Mouse (Mus musculus) hindbrain, embryonic 14.5 days (tissue): ENCODE results near the gene Zfp560. TPM values are rescaled to one million over a fixed set of nuclear protein-coding genes. Genes with fewer than 3 reads are reported as not detected.

Experiments used
- ATAC-seq: fragments of 200-750 bp; cut with Nextera tagmentation; 2 replicates; pipeline ENCODE4 v1.8.0; 2017; ENCODE audit warnings: moderate number of reproducible peaks, mild to moderate bottlenecking, moderate TSS enrichment, moderate library complexity; ENCODE audit not compliant: low FRiP score
- DNase-seq: peaks from one replicate; pipeline ENCODE4 v3.0.0-alpha.2; 2015; ENCODE audit warnings: low spot score
- H3K27ac ChIP-seq: fragments of 300-500 bp; sonication (generic); 2 replicates; pipeline ENCODE4 v1.5.1; 2014; ENCODE audit warnings: mild to moderate bottlenecking, moderate library complexity
- H3K27me3 ChIP-seq: fragments of 300-500 bp; sonication (generic); 2 replicates; pipeline ENCODE4 v1.6.1; 2014; ENCODE audit warnings: mild to moderate bottlenecking, low read length, mixed read lengths; ENCODE audit not compliant: control insufficient read depth, insufficient read depth
- H3K36me3 ChIP-seq: fragments of 300-500 bp; sonication (generic); replicated peaks from 2 replicates; pipeline ENCODE4 v1.6.1; 2014; ENCODE audit not compliant: control insufficient read depth, insufficient read depth
- H3K4me1 ChIP-seq: fragments of 300-500 bp; sonication (generic); replicated peaks from 2 replicates; pipeline ENCODE4 v1.6.1; 2014; ENCODE audit warnings: antibody characterized with exemption, low read length, mixed read lengths; ENCODE audit not compliant: control insufficient read depth, insufficient read depth
- H3K4me2 ChIP-seq: fragments of 300-500 bp; sonication (generic); replicated peaks from 2 replicates; pipeline ENCODE4 v1.6.1; 2014; ENCODE audit warnings: mild to moderate bottlenecking, moderate library complexity
- H3K4me3 ChIP-seq: fragments of 300-500 bp; sonication (generic); replicated peaks from 2 replicates; pipeline ENCODE4 v1.5.1; 2014; ENCODE audit warnings: mild to moderate bottlenecking, low read length
- H3K9ac ChIP-seq: fragments of 300-500 bp; sonication (generic); 2 replicates; pipeline ENCODE4 v1.6.1; 2014
- H3K9me3 ChIP-seq: fragments of 300-500 bp; sonication (generic); 2 replicates; pipeline ENCODE4 v1.6.1; 2016; ENCODE audit warnings: low read length; ENCODE audit not compliant: control insufficient read depth
- WGBS: fragments of 180-500 bp; shearing (Covaris S2); extraction: QIAGEN DNeasy Blood & Tissue Kit; methylation state at CpG from one replicate; pipeline ENCODE4 v1.1.7; 2014; 5-methylcytosine and 5-hydroxymethylcytosine counted together
- polyA plus RNA-seq: library from polyadenylated mRNA; unstranded; fragments of >200 nt; fragmentation: Nextera tagmentation; extraction: Ambion mirVana; gene quantifications from 2 replicates; pipeline ENCODE4 v1.2.1, GENCODE M21; 2014

The Zfp560 gene
- 40.5 and 44.3 TPM in 2 replicates for polyA plus RNA-seq

DNA sequence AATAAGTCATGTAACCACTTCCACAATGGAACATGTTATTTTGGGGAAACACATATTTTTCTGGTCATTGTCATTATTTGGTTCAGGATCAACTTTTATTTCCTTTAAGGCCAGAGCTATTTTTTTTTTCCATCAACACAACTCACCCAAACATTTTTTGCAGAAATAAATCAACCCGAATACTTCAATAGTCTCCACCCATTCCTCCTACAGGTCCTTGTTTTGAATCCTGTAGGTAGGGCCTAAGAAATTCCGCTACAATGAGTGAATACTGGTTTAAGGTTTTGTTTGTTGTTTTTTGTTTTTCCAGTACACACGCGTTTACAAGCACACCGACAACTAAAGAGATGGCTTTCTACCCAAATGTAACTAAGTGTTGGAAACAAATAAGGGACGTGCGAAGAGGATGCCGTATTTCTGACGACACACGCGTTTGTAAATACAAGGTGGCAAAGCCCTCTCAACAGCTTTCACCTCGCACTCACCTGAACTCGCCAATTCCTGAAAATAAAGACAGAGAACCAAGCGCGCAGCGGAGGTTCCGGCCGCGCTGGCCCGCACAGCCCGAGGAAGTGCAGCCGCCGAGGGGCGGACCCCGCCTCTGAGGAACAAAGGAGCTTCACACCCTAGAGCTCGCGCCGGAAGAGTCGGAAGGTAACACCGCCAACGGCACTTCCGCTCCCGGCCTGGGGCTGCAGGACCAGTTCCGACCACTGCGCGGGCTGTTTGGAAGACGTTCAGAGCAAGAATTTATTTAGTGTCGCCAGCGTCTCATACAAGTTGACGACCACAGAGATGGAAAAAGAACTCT lies at the start of gene Zfp560:
Zfp560 (minus strand) TSS at position 646 of the 811 bp plus-strand sequence.
- Histone ChIP-seq H3K27me3 (no peaks in the 10 kb centered on the region), H3K36me3 (no peaks in the 10 kb centered on the region), H3K4me2 (peak within 1 kb of the TSS; percentile 64), H3K27ac (peak within 1 kb of the TSS; percentile 68), H3K9ac (peak within 1 kb of the TSS; percentile 71), H3K4me3 (peak within 1 kb of the TSS; percentile 58), H3K9me3 (0 out of 2 replicates have a peak, but pooled peaks cover 6% of the 10 kb centered on the region), H3K4me1 (peaks cover 11% of the 10 kb centered on the region)
- ATAC-seq (peak; percentile 99), DNase-seq (peak; percentile 97)
- WGBS = 5% methylated on average over 40 of the region's 40 CpGs

GRCm38 (mm10) chr9:20430004-20430403 lies 45.0 kb upstream of the Zfp560 start:
- no peak overlapping the region for H3K4me2 ChIP-seq
- peaks cover 16% of the 10 kb centered on the region for H3K36me3 ChIP-seq
- no peaks in the 10 kb centered on the region for H3K9me3 ChIP-seq
- WGBS = 85% methylated on average over 3 of the region's 3 CpGs
- H3K4me1 ChIP-seq = no peaks in the 10 kb centered on the region
- H3K27me3 ChIP-seq = no peaks in the 10 kb centered on the region
- no peak overlapping the region for H3K4me3 ChIP-seq
- no peak for DNase-seq
- H3K27ac ChIP-seq = no peak overlapping the region
- no peak overlapping the region for H3K9ac ChIP-seq
- ATAC-seq = no peak; the same call in 1 of the 2 replicates

DNA sequence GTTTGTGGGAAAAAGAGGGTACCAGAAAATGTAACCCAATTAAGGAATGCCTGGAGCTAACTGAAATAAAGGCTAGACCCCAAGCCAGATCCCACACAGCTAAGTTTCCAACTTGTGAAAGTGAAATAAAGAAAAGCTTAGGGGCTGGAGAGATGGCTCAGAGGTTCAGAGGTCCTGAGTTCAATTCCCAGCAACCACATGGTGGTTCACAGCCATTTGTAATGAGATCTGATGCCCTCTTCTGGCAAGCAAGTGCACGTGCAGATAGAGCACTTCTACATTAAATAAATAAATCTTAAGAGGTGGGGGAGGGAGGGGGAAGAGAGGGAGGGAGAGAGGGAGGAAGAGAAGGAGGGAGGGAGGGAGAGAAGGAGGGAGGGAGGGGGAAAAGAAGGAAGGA lies 26.5 kb upstream of the Zfp560 start:
- WGBS = 39% methylated on average over 1 of the region's 1 CpGs
- Histone ChIP-seq H3K4me1 (no peaks in the 10 kb centered on the region), H3K36me3 (no peaks in the 10 kb centered on the region), H3K4me2 (no peak overlapping the region), H3K27ac (no peak overlapping the region), H3K4me3 (no peak overlapping the region), H3K9me3 (no peaks in the 10 kb centered on the region), H3K9ac (no peak overlapping the region), H3K27me3 (no peaks in the 10 kb centered on the region)
- DNase-seq (no peak), ATAC-seq (no peak)

DNA sequence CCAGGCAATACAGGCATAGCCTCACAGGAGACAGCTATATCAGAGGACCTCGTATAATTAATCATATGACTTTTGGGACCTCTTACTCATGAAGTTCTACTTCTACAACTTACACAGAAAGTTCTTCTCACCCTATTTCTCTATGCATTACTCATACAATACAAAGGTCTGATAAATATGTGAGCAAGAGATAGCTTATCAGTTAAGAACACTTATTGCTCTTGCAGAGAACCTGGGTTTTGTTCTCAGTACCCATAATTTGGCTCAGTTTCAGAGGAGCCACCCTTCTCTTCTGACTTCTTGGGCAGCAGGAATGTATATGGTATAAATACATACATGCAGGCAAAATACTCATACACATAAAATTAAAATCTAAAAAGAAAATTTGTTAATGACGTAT lies 24.3 kb upstream of the Zfp560 start:
- Histone ChIP-seq H3K4me2 (no peak overlapping the region), H3K9me3 (no peaks in the 10 kb centered on the region), H3K4me1 (no peaks in the 10 kb centered on the region), H3K4me3 (no peak overlapping the region), H3K36me3 (no peaks in the 10 kb centered on the region), H3K27ac (no peak overlapping the region), H3K27me3 (no peaks in the 10 kb centered on the region), H3K9ac (no peak overlapping the region)
- DNase-seq = no peak
- WGBS = 91% methylated on average over 2 of the region's 2 CpGs
- no peak for ATAC-seq

GRCm38 (mm10) chr9:20385343-20385703 lies 346 bp upstream of the Zfp560 start:
- Histone ChIP-seq H3K4me1 (peaks cover 11% of the 10 kb centered on the region), H3K27me3 (no peaks in the 10 kb centered on the region), H3K4me2 (peak overlapping the region; percentile 64), H3K9me3 (0 out of 2 replicates have a peak, but pooled peaks cover 1% of the 10 kb centered on the region), H3K27ac (peak overlapping the region; percentile 68; the same call in 1 of the 2 replicates), H3K4me3 (peak overlapping the region; percentile 58), H3K9ac (peak overlapping the region; percentile 71), H3K36me3 (no peaks in the 10 kb centered on the region)
- WGBS = 22% methylated on average over 16 of the region's 16 CpGs
- DNase-seq (no peak), ATAC-seq (no peak)

GRCm38 (mm10) chr9:20383659-20384058 lies 1.3 kb downstream of the Zfp560 start:
- DNase-seq (no peak), ATAC-seq (no peak)
- H3K4me1 ChIP-seq = peaks cover 11% of the 10 kb centered on the region
- H3K27ac ChIP-seq = no peak overlapping the region
- H3K36me3 ChIP-seq = no peaks in the 10 kb centered on the region
- peak overlapping the region; percentile 64 for H3K4me2 ChIP-seq
- 0 out of 2 replicates have a peak, but pooled peaks cover 9% of the 10 kb centered on the region for H3K9me3 ChIP-seq
- peak overlapping the region; percentile 71 for H3K9ac ChIP-seq
- peak overlapping the region; percentile 58 for H3K4me3 ChIP-seq
- H3K27me3 ChIP-seq = no peaks in the 10 kb centered on the region
- WGBS = 90% methylated on average over 7 of the region's 7 CpGs

DNA sequence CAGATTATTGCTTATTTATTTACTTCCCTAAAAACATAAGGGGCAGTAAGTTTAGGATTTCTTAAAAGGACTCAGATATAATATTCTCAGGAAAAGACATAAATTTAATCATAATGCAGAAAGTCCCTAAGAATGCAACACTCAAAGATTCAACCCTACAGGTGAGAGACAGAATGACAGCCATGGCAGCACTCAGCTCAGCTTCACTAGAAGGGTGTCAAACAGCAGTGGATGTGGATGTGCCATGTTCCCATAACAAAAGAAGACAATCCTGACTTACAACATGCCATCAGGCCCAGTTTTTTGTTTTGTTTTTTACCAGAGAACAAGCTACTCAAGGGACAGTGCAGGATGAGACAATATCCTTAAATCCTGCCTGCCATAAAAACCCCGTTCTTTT lies 10.3 kb downstream of the Zfp560 start:
- Histone ChIP-seq H3K4me3 (no peak overlapping the region), H3K27me3 (no peaks in the 10 kb centered on the region), H3K9ac (no peak overlapping the region), H3K27ac (no peak overlapping the region), H3K36me3 (0 out of 2 replicates have a peak, but pooled peaks cover 4% of the 10 kb centered on the region), H3K4me1 (no peaks in the 10 kb centered on the region), H3K9me3 (peaks cover 20% of the 10 kb centered on the region), H3K4me2 (no peak overlapping the region)
- no peak for DNase-seq
- ATAC-seq = no peak
- 96% methylated on average over 1 of the region's 1 CpGs for WGBS

DNA sequence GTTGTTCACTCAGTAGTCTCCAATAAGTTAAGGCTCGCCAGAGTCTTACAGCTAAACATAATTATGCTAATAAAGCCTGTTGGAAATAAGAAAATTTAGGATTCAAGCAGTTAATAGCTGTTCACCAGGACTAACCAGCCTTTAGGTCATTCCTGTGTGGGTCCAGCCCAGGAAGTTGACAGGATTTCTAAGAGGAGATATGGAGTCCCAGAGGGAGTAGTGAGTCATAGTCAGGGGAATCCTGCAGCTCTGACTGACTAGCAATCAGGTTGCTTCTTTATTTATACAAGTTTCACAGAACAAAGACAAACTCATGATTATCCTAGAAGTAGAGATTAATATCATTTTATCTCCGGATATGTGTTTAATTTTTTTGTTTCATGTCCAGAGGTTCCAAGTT lies 17.7 kb downstream of the Zfp560 start:
- Histone ChIP-seq H3K27ac (no peak overlapping the region), H3K9me3 (peaks cover 44% of the 10 kb centered on the region)
- 93% methylated on average over 2 of the region's 2 CpGs for WGBS

DNA sequence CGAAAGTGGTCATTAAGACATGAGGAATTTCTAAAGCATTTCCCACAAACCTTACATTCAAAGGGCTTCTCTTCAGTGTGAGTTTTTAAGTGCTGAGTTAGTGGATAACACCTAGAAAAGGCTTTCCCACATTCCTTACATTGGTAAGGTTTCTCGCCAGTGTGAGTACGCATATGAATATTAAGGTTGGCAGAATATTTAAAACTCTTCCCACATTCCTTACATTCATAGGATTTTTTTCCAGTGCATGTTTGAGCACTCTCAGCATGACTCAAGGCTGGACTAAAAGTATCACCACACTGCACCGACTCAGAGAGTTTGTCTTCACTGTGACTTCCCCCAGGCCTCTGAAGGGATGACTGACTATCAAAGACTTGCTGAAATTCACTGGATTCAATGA lies 36.5 kb downstream of the Zfp560 start:
- Histone ChIP-seq H3K4me3 (no peak overlapping the region), H3K4me2 (no peak overlapping the region), H3K9ac (no peak overlapping the region), H3K27me3 (no peaks in the 10 kb centered on the region), H3K27ac (no peak overlapping the region), H3K36me3 (peaks cover 50% of the 10 kb centered on the region), H3K9me3 (peaks cover 23% of the 10 kb centered on the region), H3K4me1 (no peaks in the 10 kb centered on the region)
- ATAC-seq (no peak), DNase-seq (no peak)
- whole genome bisulfite sequencing = 90% methylated on average over 4 of the region's 4 CpGs

More for the DNA sequence above, 17.7 kb downstream of the Zfp560 start:
- Histone ChIP-seq H3K4me1 (no peaks in the 10 kb centered on the region), H3K4me3 (no peak overlapping the region), H3K4me2 (no peak overlapping the region), H3K36me3 (no peaks in the 10 kb centered on the region; the same call in 1 of the 2 replicates), H3K27me3 (no peaks in the 10 kb centered on the region), H3K9ac (no peak overlapping the region)
- ATAC-seq (no peak), DNase-seq (no peak)
